Mouse (Mus musculus): ENCODE data around the gene Mylpf. TPM values are rescaled to one million over a fixed set of nuclear protein-coding genes. Genes with fewer than 3 reads are reported as not detected.

The Mylpf gene
- 10,881 TPM for polyA plus RNA-seq (2012; fragmentation: generic; extraction: Trizol)

- Histone ChIP-seq H3ac (ENCODE audit: control insufficient read depth, insufficient read length) (peak within 1 kb of the TSS; percentile 80), H3K4me2 (ENCODE audit: low read depth) (peak within 1 kb of the TSS; percentile 76), H3K27me3 (ENCODE audit: control insufficient read depth, insufficient read depth, insufficient read length) (no peaks in the 10 kb centered on the region), H3K36me3 (ENCODE audit: control insufficient read depth, insufficient read depth) (peaks cover 8% of the 10 kb centered on the region), H3K79me2 (ENCODE audit: control insufficient read depth, insufficient read depth) (peaks cover 48% of the 10 kb centered on the region), H3K4me3 (peak within 1 kb of the TSS; percentile 97)
- TF ChIP-seq TCF12 (IDR thresholded peaks at IDR 0.05; ENCODE audit: insufficient read depth, poor library complexity, severe bottlenecking) (no peak), USF1 (IDR thresholded peaks at IDR 0.05; ENCODE audit: low read depth) (no peak), E2F4 (IDR thresholded peaks at IDR 0.05; ENCODE audit: insufficient read depth) (no peak), REST (IDR thresholded peaks at IDR 0.05; ENCODE audit: insufficient read depth, insufficient read length) (no peak), SRF (IDR thresholded peaks at IDR 0.05; ENCODE audit: control insufficient read depth, insufficient read length, low read depth) (no peak), MYOD1 (IDR thresholded peaks at IDR 0.05; ENCODE audit: control insufficient read depth in 1 of 3, insufficient read length in 2 of 3, low read depth in 2 of 3) (peak in 1 of 3 experiments; percentile 49), CEBPB (IDR thresholded peaks at IDR 0.05; ENCODE audit: insufficient read depth, poor library complexity, severe bottlenecking) (no peak), POLR2AphosphoS2 (IDR thresholded peaks at IDR 0.05; ENCODE audit: insufficient read length, low read depth) (peak; percentile 90), MYOG (IDR thresholded peaks at IDR 0.05; ENCODE audit: control insufficient read depth in 1 of 3, insufficient read depth in 1 of 3, insufficient read length in 2 of 3, low read depth in 2 of 3) (peak in 1 of 3 experiments; percentile 64), TCF3 (IDR thresholded peaks at IDR 0.05; ENCODE audit: insufficient read length, low read depth) (no peak), MAX (IDR thresholded peaks at IDR 0.05; ENCODE audit: low read depth) (no peak), POLR2A (IDR thresholded peaks at IDR 0.05; ENCODE audit: insufficient read length, low read depth) (peak; percentile 90)
Observed at GRCm38 (mm10) chr7:127208553-127209438, at the start of gene Mylpf. TSS of gene Mylpf (plus strand) at chr7:127208890.

- no peaks in the 10 kb centered on the region for H3K36me3 ChIP-seq (ENCODE audit: control insufficient read depth, insufficient read depth)
- H3K4me3 ChIP-seq: no peak overlapping the region
- H3K4me2 ChIP-seq (ENCODE audit: low read depth): peak overlapping the region; percentile 30
- TF ChIP-seq REST (IDR thresholded peaks at IDR 0.05; ENCODE audit: insufficient read depth, insufficient read length): no peak
- no peak for TF ChIP-seq POLR2A (IDR thresholded peaks at IDR 0.05; ENCODE audit: insufficient read length, low read depth)
- no peak for TF ChIP-seq E2F4 (IDR thresholded peaks at IDR 0.05; ENCODE audit: insufficient read depth)
- TF ChIP-seq MYOD1 (IDR thresholded peaks at IDR 0.05; ENCODE audit: control insufficient read depth in 1 of 3, insufficient read length in 2 of 3, low read depth in 2 of 3): no peak
- TF ChIP-seq CEBPB (IDR thresholded peaks at IDR 0.05; ENCODE audit: insufficient read depth, poor library complexity, severe bottlenecking): no peak
- no peak for TF ChIP-seq USF1 (IDR thresholded peaks at IDR 0.05; ENCODE audit: low read depth)
- TF ChIP-seq SRF (IDR thresholded peaks at IDR 0.05; ENCODE audit: control insufficient read depth, insufficient read length, low read depth): no peak
- TF ChIP-seq TCF3 (IDR thresholded peaks at IDR 0.05; ENCODE audit: insufficient read length, low read depth): no peak
- TF ChIP-seq MYOG (IDR thresholded peaks at IDR 0.05; ENCODE audit: control insufficient read depth in 1 of 3, insufficient read depth in 1 of 3, insufficient read length in 2 of 3, low read depth in 2 of 3): no peak
- no peak for TF ChIP-seq MAX (IDR thresholded peaks at IDR 0.05; ENCODE audit: low read depth)
- TF ChIP-seq POLR2AphosphoS2 (IDR thresholded peaks at IDR 0.05; ENCODE audit: insufficient read length, low read depth): no peak
- no peak for TF ChIP-seq TCF12 (IDR thresholded peaks at IDR 0.05; ENCODE audit: insufficient read depth, poor library complexity, severe bottlenecking)
- no peaks in the 10 kb centered on the region for H3K79me2 ChIP-seq (ENCODE audit: control insufficient read depth, insufficient read depth)
- peaks cover 7% of the 10 kb centered on the region for H3K27me3 ChIP-seq (ENCODE audit: control insufficient read depth, insufficient read depth, insufficient read length)
- H3ac ChIP-seq (ENCODE audit: control insufficient read depth, insufficient read length): no peak overlapping the region
Observed at GRCm38 (mm10) chr7:127162546-127162945, 46.1 kb upstream of the Mylpf start.

- H3K4me3 ChIP-seq: no peak overlapping the region
- H3ac ChIP-seq (ENCODE audit: control insufficient read depth, insufficient read length): no peak overlapping the region
- TF ChIP-seq TCF12 (IDR thresholded peaks at IDR 0.05; ENCODE audit: insufficient read depth, poor library complexity, severe bottlenecking) (no peak), POLR2A (IDR thresholded peaks at IDR 0.05; ENCODE audit: insufficient read length, low read depth) (no peak), E2F4 (IDR thresholded peaks at IDR 0.05; ENCODE audit: insufficient read depth) (no peak), MYOD1 (IDR thresholded peaks at IDR 0.05; ENCODE audit: control insufficient read depth in 1 of 3, insufficient read length in 2 of 3, low read depth in 2 of 3) (no peak), TCF3 (IDR thresholded peaks at IDR 0.05; ENCODE audit: insufficient read length, low read depth) (no peak), CEBPB (IDR thresholded peaks at IDR 0.05; ENCODE audit: insufficient read depth, poor library complexity, severe bottlenecking) (no peak), POLR2AphosphoS2 (IDR thresholded peaks at IDR 0.05; ENCODE audit: insufficient read length, low read depth) (no peak), USF1 (IDR thresholded peaks at IDR 0.05; ENCODE audit: low read depth) (no peak), MAX (IDR thresholded peaks at IDR 0.05; ENCODE audit: low read depth) (no peak), REST (IDR thresholded peaks at IDR 0.05; ENCODE audit: insufficient read depth, insufficient read length) (no peak), MYOG (IDR thresholded peaks at IDR 0.05; ENCODE audit: control insufficient read depth in 1 of 3, insufficient read depth in 1 of 3, insufficient read length in 2 of 3, low read depth in 2 of 3) (no peak), SRF (IDR thresholded peaks at IDR 0.05; ENCODE audit: control insufficient read depth, insufficient read length, low read depth) (no peak)
- H3K27me3 ChIP-seq (ENCODE audit: control insufficient read depth, insufficient read depth, insufficient read length): peaks cover 7% of the 10 kb centered on the region
- H3K36me3 ChIP-seq (ENCODE audit: control insufficient read depth, insufficient read depth): no peaks in the 10 kb centered on the region
- no peaks in the 10 kb centered on the region for H3K79me2 ChIP-seq (ENCODE audit: control insufficient read depth, insufficient read depth)
- no peak overlapping the region for H3K4me2 ChIP-seq (ENCODE audit: low read depth)
Observed at GRCm38 (mm10) chr7:127164002-127164401, 44.7 kb upstream of the Mylpf start.

GRCm38 (mm10) chr7:127165607-127166493, 42.8 kb upstream of the Mylpf start:
- Histone ChIP-seq H3K4me3 (no peak overlapping the region), H3ac (ENCODE audit: control insufficient read depth, insufficient read length) (no peak overlapping the region), H3K27me3 (ENCODE audit: control insufficient read depth, insufficient read depth, insufficient read length) (peaks cover 7% of the 10 kb centered on the region), H3K36me3 (ENCODE audit: control insufficient read depth, insufficient read depth) (no peaks in the 10 kb centered on the region), H3K79me2 (ENCODE audit: control insufficient read depth, insufficient read depth) (no peaks in the 10 kb centered on the region), H3K4me2 (ENCODE audit: low read depth) (no peak overlapping the region)
- TF ChIP-seq REST (IDR thresholded peaks at IDR 0.05; ENCODE audit: insufficient read depth, insufficient read length) (no peak), USF1 (IDR thresholded peaks at IDR 0.05; ENCODE audit: low read depth) (no peak), MYOD1 (IDR thresholded peaks at IDR 0.05; ENCODE audit: control insufficient read depth in 1 of 3, insufficient read length in 2 of 3, low read depth in 2 of 3) (no peak), MYOG (IDR thresholded peaks at IDR 0.05; ENCODE audit: control insufficient read depth in 1 of 3, insufficient read depth in 1 of 3, insufficient read length in 2 of 3, low read depth in 2 of 3) (no peak), SRF (IDR thresholded peaks at IDR 0.05; ENCODE audit: control insufficient read depth, insufficient read length, low read depth) (no peak), TCF3 (IDR thresholded peaks at IDR 0.05; ENCODE audit: insufficient read length, low read depth) (no peak), MAX (IDR thresholded peaks at IDR 0.05; ENCODE audit: low read depth) (no peak), E2F4 (IDR thresholded peaks at IDR 0.05; ENCODE audit: insufficient read depth) (no peak), POLR2A (IDR thresholded peaks at IDR 0.05; ENCODE audit: insufficient read length, low read depth) (no peak), TCF12 (IDR thresholded peaks at IDR 0.05; ENCODE audit: insufficient read depth, poor library complexity, severe bottlenecking) (no peak), CEBPB (IDR thresholded peaks at IDR 0.05; ENCODE audit: insufficient read depth, poor library complexity, severe bottlenecking) (no peak), POLR2AphosphoS2 (IDR thresholded peaks at IDR 0.05; ENCODE audit: insufficient read length, low read depth) (no peak)

All from myocyte (in vitro differentiated cells).